Mouse (Mus musculus) inflammation-experienced regulatory T-cells (primary cell): Measurements from ENCODE around the gene Enam. TPM values are rescaled to one million over a fixed set of nuclear protein-coding genes. Genes with fewer than 3 reads are reported as not detected.

Experiments
- polyA plus RNA-seq, 2 experiments: library from polyadenylated mRNA; unstranded; fragments of 100-300 nt; shearing (Covaris generic); gene quantifications; one replicate each; pipeline ENCODE4 v1.2.1; 2017

Gene Enam
- polyA plus RNA-seq = not detected

GRCm38 (mm10) chr5:88487675-88488074 lies at the start of gene Enam:
Gene Enam, plus strand, starts transcription at chr5:88487975.

DNA sequence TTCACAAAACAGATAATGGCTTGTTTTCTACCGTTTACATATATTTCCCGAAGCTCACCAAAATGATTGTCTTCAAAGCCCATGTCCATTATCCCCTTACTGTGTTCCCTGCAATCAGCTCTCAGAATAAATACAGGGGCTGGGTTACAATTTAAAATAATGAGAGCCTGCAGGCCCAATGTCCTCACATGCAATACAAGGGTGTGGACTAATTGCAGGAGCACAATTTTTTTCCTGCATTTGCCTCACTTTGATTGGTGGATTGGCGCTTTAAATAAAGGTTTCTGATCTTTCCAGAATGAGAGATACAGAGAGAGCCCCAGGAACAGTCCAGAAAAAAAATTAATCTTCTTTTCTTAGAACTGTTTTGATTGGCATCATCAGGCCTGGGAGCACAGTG lies 32.1 kb upstream of the Enam start, which contains the start of gene Ambn:
Gene Ambn (plus strand): TSS at position 301 of the 400 bp plus-strand sequence.

GRCm38 (mm10) chr5:88527657-88528056 lies 39.9 kb downstream of the Enam start, which contains the start of gene Jchain:
Gene Jchain, minus strand, starts transcription at chr5:88527891.

DNA sequence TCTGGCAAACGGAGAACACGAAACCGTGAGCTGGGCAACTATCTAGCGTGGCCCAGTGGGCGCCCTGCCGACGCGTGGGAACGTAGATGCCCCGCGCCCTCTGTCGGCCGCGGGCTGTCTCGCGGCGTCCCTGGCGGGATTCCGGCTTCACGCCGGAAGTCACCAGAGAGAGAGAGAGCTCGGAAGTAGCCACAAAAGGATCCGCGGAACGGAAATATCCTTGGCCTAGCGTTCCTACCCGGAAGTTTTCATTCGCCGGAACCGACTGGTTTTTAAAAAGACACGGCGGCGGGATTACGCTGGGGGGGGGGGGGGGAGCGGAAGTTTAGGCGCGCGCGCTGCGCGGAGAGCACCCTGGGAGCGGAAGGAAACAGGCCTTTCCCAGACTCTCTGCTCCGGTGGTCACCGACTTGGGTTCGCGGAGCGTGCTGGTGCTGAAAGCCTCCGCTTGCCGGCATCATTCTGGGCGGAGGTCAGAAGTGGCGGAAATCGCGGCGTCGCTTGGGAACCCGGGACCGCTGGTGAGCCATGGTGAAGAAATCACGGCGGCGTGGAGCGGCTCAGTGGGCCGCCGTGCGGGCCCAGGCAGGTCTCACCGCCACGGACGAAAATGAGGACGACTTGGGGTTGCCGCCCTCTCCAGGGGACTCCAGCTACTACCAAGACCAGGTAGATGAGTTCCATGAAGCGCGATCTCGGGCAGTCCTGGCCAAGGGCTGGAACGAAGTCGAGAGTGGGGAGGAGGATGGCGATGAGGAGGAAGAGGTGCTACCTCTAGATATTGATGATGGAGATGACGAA lies 66.5 kb downstream of the Enam start, which contains the start of gene Utp3:
Gene Utp3 (plus strand): TSS at position 377 of the 801 bp plus-strand sequence.

Other genes starting within 250 kb of the Enam start
- gene Gm7714, start 219.1 kb upstream of the Enam start, polyA plus RNA-seq = not detected
- gene Prol1, start 170.7 kb upstream of the Enam start, polyA plus RNA-seq = 1 to 10 TPM in 1 of 2 experiments, not detected in 1; 4.3 TPM
- gene Amtn, start 111.9 kb upstream of the Enam start, polyA plus RNA-seq = not detected
- under 1 TPM in 1 of 2 experiments, not detected in 1; 0.11 TPM for gene Ambn, start 32.0 kb upstream of the Enam start, polyA plus RNA-seq
- 1 to 10 TPM in 1 of 2 experiments, under 1 TPM in 1; 0.41 to 1.8 TPM for gene Jchain, start 39.9 kb downstream of the Enam start, polyA plus RNA-seq
- 100 to 1,000 TPM in 1 of 2 experiments, 10 to 100 TPM in 1; 95.4 to 106 TPM for gene Utp3, start 66.5 kb downstream of the Enam start, polyA plus RNA-seq
- 10 to 100 TPM in 1 of 2 experiments, 1 to 10 TPM in 1; 7.3 to 10.9 TPM for gene Rufy3, start 77.1 kb downstream of the Enam start, polyA plus RNA-seq
- gene Grsf1, start 188.2 kb downstream of the Enam start, polyA plus RNA-seq = 10 to 100 TPM; 49.2 to 60.7 TPM
- 10 to 100 TPM; 14.1 to 14.8 TPM for gene Mob1b, start 232.9 kb downstream of the Enam start, polyA plus RNA-seq